Mouse (Mus musculus) olfactory bulb, adult 2 months (tissue): ENCODE measurements around the gene Bco2. TPM values are rescaled to one million over a fixed set of nuclear protein-coding genes. Genes with fewer than 3 reads are reported as not detected.

ENCODE experiments used
- H3K27ac ChIP-seq: fragments of 200-500 bp; 2 replicates; pipeline ENCODE4 v1.5.1; 2012; ENCODE audit warnings: low read depth, low read length; ENCODE audit not compliant: insufficient read depth
- H3K4me1 ChIP-seq: fragments of 200-500 bp; 2 replicates; pipeline ENCODE4 v1.6.1; 2012; ENCODE audit warnings: low read length; ENCODE audit not compliant: control insufficient read depth, insufficient read depth
- H3K4me3 ChIP-seq: fragments of 200-500 bp; 2 replicates; pipeline ENCODE4 v1.5.1; 2012; ENCODE audit warnings: mild to moderate bottlenecking, low read depth, low read length, moderate library complexity; ENCODE audit not compliant: insufficient read depth
- CTCF ChIP-seq: fragments of 200-500 bp; IDR thresholded peaks from 2 replicates; pipeline ENCODE4 v1.5.1; 2012; ENCODE audit warnings: low read depth, mild to moderate bottlenecking, low read length, moderate library complexity; ENCODE audit not compliant: insufficient read depth
- POLR2A ChIP-seq: fragments of 200-500 bp; IDR thresholded peaks from 2 replicates; pipeline ENCODE4 v1.6.1; 2012; ENCODE audit warnings: mild to moderate bottlenecking, low read depth, low read length, moderate library complexity; ENCODE audit not compliant: insufficient read depth
- WGBS: fragments of 180-500 bp; shearing (Covaris S2); methylation state at CpG from one replicate; pipeline ENCODE4 v1.1.7; 2018; 5-methylcytosine and 5-hydroxymethylcytosine counted together
- polyA plus RNA-seq: library from polyadenylated mRNA; stranded (reverse); fragments of >200 nt; gene quantifications from 2 replicates; pipeline ENCODE4 v1.2.4, GENCODE M21; 2012; ENCODE audit warnings: low replicate concordance; ENCODE audit not compliant: missing spikeins, insufficient read depth, insufficient read length

Gene Bco2
- polyA plus RNA-seq, 1 experiment: not detected

DNA sequence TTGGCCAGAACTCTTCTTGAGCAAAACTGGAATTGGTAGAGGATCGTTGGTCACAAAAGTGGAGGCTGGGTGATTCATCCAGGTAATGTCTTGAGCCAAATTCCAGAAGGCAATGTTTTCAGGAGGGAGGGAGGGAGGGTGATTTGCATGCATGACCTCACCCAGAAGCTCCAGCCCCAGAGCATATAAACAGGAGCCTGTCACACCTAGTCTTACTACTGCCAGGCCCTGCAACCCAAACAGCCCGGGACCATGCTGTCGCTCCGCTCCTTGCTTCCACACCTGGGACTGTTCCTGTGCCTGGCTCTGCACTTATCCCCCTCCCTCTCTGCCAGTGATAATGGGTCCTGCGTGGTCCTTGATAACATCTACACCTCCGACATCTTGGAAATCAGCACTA, 60.7 kb downstream of the Bco2 start, which contains the start of gene Plet1:
Gene Plet1 (plus strand): TSS at position 215 of the 400 bp plus-strand sequence.
- no peak for TF ChIP-seq POLR2A
- 89% methylated on average over 6 of the region's 6 CpGs for WGBS
- Histone ChIP-seq H3K4me1 (no peaks in the 10 kb centered on the region; the same call in 1 of the 2 replicates), H3K27ac (no peak within 1 kb of the TSS), H3K4me3 (no peak within 1 kb of the TSS)

GRCm38 (mm10) chr9:50493777-50494176, 61.2 kb downstream of the Bco2 start:
- 83% methylated on average over 2 of the region's 2 CpGs for WGBS
- Histone ChIP-seq H3K27ac (no peak overlapping the region), H3K4me3 (no peak overlapping the region), H3K4me1 (no peaks in the 10 kb centered on the region; the same call in 1 of the 2 replicates)
- TF ChIP-seq CTCF: no peak
- TF ChIP-seq POLR2A: no peak

DNA sequence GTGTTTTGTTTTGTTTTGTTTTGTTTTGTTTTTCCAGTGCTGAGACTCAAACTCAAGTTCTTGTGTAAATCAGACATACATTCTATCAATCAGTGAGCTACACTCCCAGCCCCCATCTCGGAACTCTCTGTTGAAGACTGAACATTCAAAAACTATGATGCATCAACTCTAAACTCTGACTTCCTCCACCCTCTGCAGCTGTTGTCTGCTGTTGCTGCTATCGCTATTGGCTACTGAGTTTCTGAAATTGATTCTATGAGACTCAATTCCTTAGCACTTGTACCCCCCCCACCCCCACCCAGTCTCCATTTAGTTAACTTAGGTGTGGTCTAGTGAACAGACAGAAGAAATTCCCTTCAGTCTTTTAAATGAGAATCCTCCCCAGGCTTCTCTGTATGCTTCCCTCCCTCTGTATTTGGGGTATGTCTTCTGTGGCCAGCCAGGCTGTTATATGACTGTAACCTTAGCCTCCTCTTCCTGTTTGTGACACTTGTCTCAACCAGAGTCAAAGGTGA, 63.4 kb downstream of the Bco2 start:
- no peak for TF ChIP-seq POLR2A
- no peak for TF ChIP-seq CTCF
- Histone ChIP-seq H3K27ac (no peak overlapping the region), H3K4me1 (no peaks in the 10 kb centered on the region; the same call in 1 of the 2 replicates), H3K4me3 (no peak overlapping the region)
- 74% methylated on average over 2 of the region's 2 CpGs for whole genome bisulfite sequencing

DNA sequence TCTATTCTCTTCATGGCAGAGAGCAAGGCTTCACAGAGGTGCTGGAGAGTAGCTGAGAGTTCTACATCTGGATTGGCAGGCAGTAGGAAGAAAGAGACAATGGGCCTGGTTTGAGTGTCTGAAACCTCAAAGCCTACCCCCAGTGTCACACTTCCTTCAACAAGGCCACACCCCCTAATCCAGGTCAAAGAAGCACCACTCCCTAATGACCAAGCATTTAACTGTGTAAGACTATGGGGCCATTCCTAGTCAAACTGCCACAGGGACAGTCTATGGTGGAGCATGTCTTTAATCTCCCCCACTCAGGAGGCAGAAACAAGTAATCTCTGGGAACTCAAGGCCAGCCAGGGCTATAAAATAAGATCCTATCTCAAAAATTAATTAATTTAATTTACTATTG, 64.1 kb downstream of the Bco2 start:
- TF ChIP-seq POLR2A: no peak
- no peak for TF ChIP-seq CTCF
- no peaks in the 10 kb centered on the region; the same call in 1 of the 2 replicates for H3K4me1 ChIP-seq
- no peak overlapping the region for H3K27ac ChIP-seq
- H3K4me3 ChIP-seq: no peak overlapping the region

GRCm38 (mm10) chr9:50485521-50485920, 69.5 kb downstream of the Bco2 start:
- 16% methylated on average over 10 of the region's 10 CpGs for WGBS
- no peak overlapping the region for H3K27ac ChIP-seq
- H3K4me1 ChIP-seq: 0 out of 2 replicates have a peak, but pooled peaks cover 3% of the 10 kb centered on the region
- H3K4me3 ChIP-seq: no peak overlapping the region
- TF ChIP-seq CTCF (no peak), POLR2A (no peak)

Other genes with a start within 250 kb of the Bco2 start
- gene Rpl10-ps3, start 210.2 kb downstream of the Bco2 start, polyA plus RNA-seq: not detected in 2 replicates
- gene Plet1, start 60.7 kb downstream of the Bco2 start, polyA plus RNA-seq: not detected in 2 replicates
- not detected in 2 replicates for gene Pts, start 26.5 kb downstream of the Bco2 start, polyA plus RNA-seq
- gene Il18, start 354 bp downstream of the Bco2 start, polyA plus RNA-seq: not detected in 2 replicates
- gene Tex12, start 6.1 kb upstream of the Bco2 start, polyA plus RNA-seq: not detected in 2 replicates
- not detected in 2 replicates for gene Sdhd, start 48.6 kb upstream of the Bco2 start, polyA plus RNA-seq
- gene Timm8b, start 48.7 kb upstream of the Bco2 start, polyA plus RNA-seq: not detected in 2 replicates
- gene Pih1d2, start 62.1 kb upstream of the Bco2 start, polyA plus RNA-seq: not detected in 2 replicates
- not detected in 2 replicates for gene Nkapd1, start 62.3 kb upstream of the Bco2 start, polyA plus RNA-seq
- not detected in 2 replicates for gene Dlat, start 104.6 kb upstream of the Bco2 start, polyA plus RNA-seq
- gene Dixdc1, start 184.3 kb upstream of the Bco2 start, polyA plus RNA-seq: not detected in 2 replicates
- not detected in 2 replicates for gene 2310030G06Rik, start 191.4 kb upstream of the Bco2 start, polyA plus RNA-seq
- gene Cryab, start 196.1 kb upstream of the Bco2 start, polyA plus RNA-seq: not detected in 2 replicates
- gene Hspb2, start 197.2 kb upstream of the Bco2 start, polyA plus RNA-seq: not detected in 2 replicates
- not detected in 2 replicates for gene Fdxacb1, start 213.1 kb upstream of the Bco2 start, polyA plus RNA-seq
- not detected in 2 replicates for gene Alg9, start 219.8 kb upstream of the Bco2 start, polyA plus RNA-seq
- not detected in 2 replicates for gene 1110032A03Rik, start 220.3 kb upstream of the Bco2 start, polyA plus RNA-seq